Mouse (Mus musculus) cortical plate, adult 2 months (tissue): ENCODE results near the gene Pcsk6.

Source experiments
- CTCF ChIP-seq: fragments of 200-500 bp; IDR thresholded peaks from 2 replicates; pipeline ENCODE4 v1.5.1; 2011; ENCODE audit warnings: mild to moderate bottlenecking, control low read depth, low read length; ENCODE audit not compliant: insufficient read depth; ENCODE audit errors: extremely low read depth
- POLR2A ChIP-seq: fragments of 200-500 bp; IDR thresholded peaks from 2 replicates; pipeline ENCODE4 v1.6.1; 2011; ENCODE audit warnings: mild to moderate bottlenecking, low read length, control low read depth; ENCODE audit not compliant: insufficient read depth; ENCODE audit errors: extremely low read depth

DNA sequence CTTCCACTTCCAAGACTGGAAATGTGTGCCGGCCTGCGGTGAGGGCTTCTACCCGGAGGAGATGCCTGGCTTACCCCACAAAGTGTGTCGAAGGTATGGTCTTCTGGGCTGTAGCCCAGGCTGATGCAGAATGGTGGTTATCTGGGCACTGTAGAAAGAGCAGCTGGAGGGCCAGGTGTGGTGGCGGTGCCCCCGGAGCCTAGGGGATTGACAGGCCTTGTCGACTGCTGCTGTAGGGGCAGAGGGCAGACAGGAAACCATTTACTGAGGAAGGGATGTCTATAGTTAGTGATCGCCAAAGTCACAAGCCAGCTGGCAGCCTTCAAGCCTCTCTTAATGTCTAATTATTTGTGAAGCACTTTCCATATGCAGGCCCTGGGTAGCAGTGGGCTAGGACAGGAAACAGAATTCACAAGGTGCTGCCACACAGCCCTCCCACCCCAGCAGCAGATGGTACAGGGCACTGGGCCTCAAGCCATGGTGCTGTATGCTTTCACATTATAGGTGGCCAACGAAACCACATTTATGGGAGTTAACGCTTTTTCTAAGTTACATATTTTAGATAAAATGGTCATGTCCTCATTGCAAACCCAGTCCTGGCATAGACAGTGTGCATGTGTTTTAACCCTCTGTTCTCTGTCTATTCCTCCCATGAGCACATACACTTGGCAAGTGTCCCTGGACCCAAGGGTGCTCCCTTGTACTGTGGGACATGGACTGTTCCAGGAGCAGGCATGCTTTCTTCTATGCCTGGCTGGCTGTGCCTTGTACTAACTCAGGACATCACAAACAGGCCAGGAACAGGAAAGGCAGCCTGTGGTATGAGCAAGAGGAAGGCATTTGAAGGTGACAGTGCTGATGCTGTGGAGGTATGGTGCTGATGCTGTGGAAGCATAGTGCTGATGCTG is 182.3 kb downstream of the Pcsk6 start, which contains the start of gene Gm45213:
- no peak for TF ChIP-seq CTCF
- TF ChIP-seq POLR2A, result no peak
